Mouse (Mus musculus) C2C12 (cell line): ENCODE data around the gene Tenm4. TPM values are rescaled to one million over a fixed set of nuclear protein-coding genes. Genes with fewer than 3 reads are reported as not detected.

ENCODE experiments used
- H3K27me3 ChIP-seq: one replicate; pipeline ENCODE4 v1.6.1; 2011; ENCODE audit not compliant: control insufficient read depth, insufficient read depth, insufficient read length
- H3K36me3 ChIP-seq: one replicate; pipeline ENCODE4 v1.6.1; 2011; ENCODE audit not compliant: control insufficient read depth, insufficient read depth
- H3K4me3 ChIP-seq: one replicate; pipeline ENCODE4 v1.5.1; 2011; ENCODE audit warnings: mild to moderate bottlenecking, control low read depth; ENCODE audit not compliant: poor library complexity, insufficient read depth, severe bottlenecking
- H3K79me2 ChIP-seq: one replicate; pipeline ENCODE4 v1.6.1; 2011; ENCODE audit not compliant: control insufficient read depth, insufficient read depth
- H3K79me3 ChIP-seq: one replicate; pipeline ENCODE4 v1.6.1; 2011; ENCODE audit warnings: low read depth, control low read depth
- H3ac ChIP-seq: one replicate; pipeline ENCODE3; 2011; ENCODE audit warnings: low read depth; ENCODE audit not compliant: control insufficient read depth, insufficient read length
- CEBPB ChIP-seq: IDR thresholded peaks from one replicate; pipeline ENCODE4 v1.6.1; 2011; ENCODE audit warnings: low read depth, mild to moderate bottlenecking, control low read depth, moderate library complexity
- CTCF ChIP-seq: IDR thresholded peaks from one replicate; pipeline ENCODE4 v1.5.1; 2011; ENCODE audit not compliant: control insufficient read depth, insufficient read depth, insufficient read length
- FOSL1 ChIP-seq: IDR thresholded peaks from one replicate; pipeline ENCODE4 v1.8.0; 2011; ENCODE audit warnings: mild to moderate bottlenecking, low read length; ENCODE audit not compliant: poor library complexity, insufficient read depth, severe bottlenecking
- MAX ChIP-seq: IDR thresholded peaks from one replicate; pipeline ENCODE4 v1.6.1; 2011; ENCODE audit warnings: mild to moderate bottlenecking, control low read depth
- MYOD1 ChIP-seq: IDR thresholded peaks from one replicate; pipeline ENCODE4 v1.6.1; 2011; ENCODE audit warnings: low read depth; ENCODE audit not compliant: control insufficient read depth, insufficient read length
- MYOG ChIP-seq: IDR thresholded peaks from one replicate; pipeline ENCODE4 v1.6.1; 2011; ENCODE audit not compliant: control insufficient read depth, insufficient read length; ENCODE audit errors: extremely low read depth
- USF1 ChIP-seq: IDR thresholded peaks from one replicate; pipeline ENCODE4 v1.6.1; 2011; ENCODE audit warnings: low read depth, mild to moderate bottlenecking, control low read depth, moderate library complexity
- polyA plus RNA-seq: library from polyadenylated mRNA; unstranded; fragments of >200 nt; fragmentation: generic; extraction: Trizol; gene quantifications from one replicate; pipeline ENCODE4 v1.2.1, GENCODE M21; 2012; ENCODE audit warnings: missing spikeins

Tenm4 gene
- polyA plus RNA-seq, 1 experiment = 0.71 TPM

- Histone ChIP-seq H3K27me3 (no peaks in the 10 kb centered on the region), H3K79me3 (no peaks in the 10 kb centered on the region), H3ac (no peak overlapping the region), H3K79me2 (no peaks in the 10 kb centered on the region), H3K36me3 (no peaks in the 10 kb centered on the region), H3K4me3 (no peak overlapping the region)
- TF ChIP-seq MYOG (no peak), MYOD1 (no peak), USF1 (no peak), CEBPB (no peak), FOSL1 (no peak), CTCF (no peak), MAX (no peak)
Measured at GRCm38 (mm10) chr7:96384726-96385500, 213.9 kb downstream of the Tenm4 start.

- no peak overlapping the region for H3K4me3 ChIP-seq
- TF ChIP-seq USF1 (no peak), CTCF (no peak), MAX (no peak), MYOD1 (no peak), FOSL1 (no peak), CEBPB (no peak)
- H3K36me3 ChIP-seq = no peaks in the 10 kb centered on the region
- H3ac ChIP-seq = no peak overlapping the region
- H3K27me3 ChIP-seq = no peaks in the 10 kb centered on the region
- H3K79me2 ChIP-seq = no peaks in the 10 kb centered on the region
- H3K79me3 ChIP-seq = no peaks in the 10 kb centered on the region
Measured at GRCm38 (mm10) chr7:96385850-96386249, 214.8 kb downstream of the Tenm4 start.

GRCm38 (mm10) chr7:96390034-96390670 lies 219.1 kb downstream of the Tenm4 start:
- H3K27me3 ChIP-seq = no peaks in the 10 kb centered on the region
- H3ac ChIP-seq = no peak overlapping the region
- TF ChIP-seq USF1 (no peak), MYOG (no peak), CTCF (no peak), MAX (no peak), MYOD1 (no peak), CEBPB (no peak), FOSL1 (no peak)
- H3K79me3 ChIP-seq = no peaks in the 10 kb centered on the region
- no peaks in the 10 kb centered on the region for H3K36me3 ChIP-seq
- H3K79me2 ChIP-seq = no peaks in the 10 kb centered on the region
- no peak overlapping the region for H3K4me3 ChIP-seq

- no peaks in the 10 kb centered on the region for H3K79me2 ChIP-seq
- no peaks in the 10 kb centered on the region for H3K36me3 ChIP-seq
- TF ChIP-seq CTCF (no peak), MYOG (no peak), CEBPB (no peak), MAX (no peak), FOSL1 (no peak), USF1 (no peak), MYOD1 (no peak)
- H3K4me3 ChIP-seq = no peak overlapping the region
- H3K79me3 ChIP-seq = no peaks in the 10 kb centered on the region
- no peaks in the 10 kb centered on the region for H3K27me3 ChIP-seq
- H3ac ChIP-seq = no peak overlapping the region
Measured at GRCm38 (mm10) chr7:96390894-96391293, 219.8 kb downstream of the Tenm4 start.

GRCm38 (mm10) chr7:96391797-96392472 lies 220.9 kb downstream of the Tenm4 start:
- Histone ChIP-seq H3K79me2 (no peaks in the 10 kb centered on the region), H3ac (no peak overlapping the region), H3K36me3 (no peaks in the 10 kb centered on the region), H3K4me3 (no peak overlapping the region), H3K79me3 (no peaks in the 10 kb centered on the region), H3K27me3 (no peaks in the 10 kb centered on the region)
- TF ChIP-seq FOSL1 (no peak), CTCF (no peak), USF1 (no peak), MYOG (no peak), MAX (no peak), MYOD1 (no peak), CEBPB (no peak)
